Mouse (Mus musculus): ENCODE data around the gene Omd.

GRCm38 (mm10) chr13:49556924-49557323 is 25.3 kb upstream of the Omd start:
- no peak for TF ChIP-seq CTCF (IDR thresholded peaks at IDR 0.05; ENCODE audit: low read depth, low read length)
- no peak for TF ChIP-seq GATA1 (IDR thresholded peaks at IDR 0.05; ENCODE audit: borderline replicate concordance, low read length)
- no peak for TF ChIP-seq TAL1 (conservative IDR thresholded peaks at IDR 0.05; ENCODE audit: low read depth, low read length)
- TF ChIP-seq GATA2 (IDR thresholded peaks at IDR 0.05; ENCODE audit: borderline replicate concordance, low read depth, low read length): no peak
- no peak for TF ChIP-seq POLR2AphosphoS5 (IDR thresholded peaks at IDR 0.05; ENCODE audit: insufficient replicate concordance, low read depth, low read length)
